Comparison of ENCODE assay signal across 12 mouse cellular contexts in the genomic region with DNA sequence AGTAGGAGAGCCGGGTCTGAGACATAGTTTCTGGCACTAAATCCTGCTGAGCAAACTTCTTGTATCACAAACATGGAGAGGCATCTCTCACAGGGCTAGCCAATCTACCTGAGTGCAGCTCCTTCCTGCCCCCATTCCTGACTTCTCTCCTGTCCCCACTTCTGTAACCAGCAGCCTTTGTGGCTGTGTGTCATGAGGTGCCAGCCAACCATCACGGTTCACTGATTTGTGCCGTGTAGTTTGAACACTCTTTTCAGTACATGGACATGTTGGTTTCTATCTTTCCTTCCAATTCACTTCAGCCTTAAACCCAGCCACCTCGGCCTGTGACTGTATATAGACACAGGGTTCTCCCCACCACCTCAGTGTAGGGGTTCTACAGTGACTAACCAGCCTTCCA. TPM values are rescaled to one million over a fixed set of nuclear protein-coding genes. Genes with fewer than 3 reads are reported as not detected.
DNase-seq lines count a peak whose midpoint lies in the region; ATAC-seq and TF ChIP-seq lines count a peak whose summit lies in the region.
"Had no signal": no experiment of that assay in that cellular context is flagged by ENCODE, and none has a peak within 500 bp of the region (broad histone marks: within the 10 kb centered on the region; RNA-seq: fewer than 3 reads in every experiment).

No protein-coding gene starts in this region.

- no peak overlapping the region for H3K9ac ChIP-seq in kidney, embryonic 15.5 days
- H3K9ac ChIP-seq: embryonic facial prominence, embryonic 13.5 days; embryonic facial prominence, embryonic 15.5 days; forebrain, embryonic 12.5 days had no signal

- no peaks in the 10 kb centered on the region for H3K36me3 ChIP-seq in heart, embryonic 10.5 days
- H3K36me3 ChIP-seq in kidney, adult 2 months (ENCODE audit: control insufficient read depth, insufficient read depth, low read length): no peaks in the 10 kb centered on the region
- no peaks in the 10 kb centered on the region for H3K36me3 ChIP-seq in kidney, embryonic 15.5 days
- H3K36me3 ChIP-seq: embryonic facial prominence, embryonic 13.5 days; embryonic facial prominence, embryonic 15.5 days; forebrain, embryonic 10.5 days; forebrain, embryonic 12.5 days had no signal

- TF ChIP-seq CTCF in kidney, adult 2 months (conservative IDR thresholded peaks at IDR 0.05; ENCODE audit: insufficient read depth, insufficient read length, low read depth, low read length): no peak

- no peak overlapping the region for H3K4me2 ChIP-seq in kidney, embryonic 15.5 days
- H3K4me2 ChIP-seq: embryonic facial prominence, embryonic 13.5 days; embryonic facial prominence, embryonic 15.5 days; forebrain, embryonic 12.5 days had no signal

- TF ChIP-seq POLR2A in kidney, adult 2 months (IDR thresholded peaks at IDR 0.05; ENCODE audit: low read depth, low read length): no peak

- H3K4me3 ChIP-seq in heart, embryonic 10.5 days: no peak overlapping the region
- no peak overlapping the region for H3K4me3 ChIP-seq in kidney, adult 2 months (ENCODE audit: insufficient read depth, low read depth, low read length)
- no peak overlapping the region for H3K4me3 ChIP-seq in kidney, embryonic 15.5 days (replicated peaks)
- H3K4me3 ChIP-seq: embryonic facial prominence, embryonic 13.5 days; embryonic facial prominence, embryonic 15.5 days; erythroblast, embryonic 14.5 days; forebrain, embryonic 10.5 days; forebrain, embryonic 12.5 days had no signal

- H3K27me3 ChIP-seq in heart, embryonic 10.5 days (ENCODE audit: insufficient read depth, poor library complexity, severe bottlenecking): no peaks in the 10 kb centered on the region
- no peaks in the 10 kb centered on the region for H3K27me3 ChIP-seq in kidney, adult 2 months (replicated peaks; ENCODE audit: control insufficient read depth, insufficient read depth, low read length)
- no peaks in the 10 kb centered on the region for H3K27me3 ChIP-seq in kidney, embryonic 15.5 days
- H3K27me3 ChIP-seq: embryonic facial prominence, embryonic 13.5 days; embryonic facial prominence, embryonic 15.5 days; forebrain, embryonic 12.5 days had no signal

- no peak overlapping the region for H3K27ac ChIP-seq in heart, embryonic 10.5 days
- H3K27ac ChIP-seq in kidney, adult 2 months (ENCODE audit: insufficient read depth, low read depth, low read length): no peak overlapping the region
- no peak overlapping the region for H3K27ac ChIP-seq in kidney, embryonic 15.5 days
- H3K27ac ChIP-seq: embryonic facial prominence, embryonic 13.5 days; embryonic facial prominence, embryonic 15.5 days; forebrain, embryonic 12.5 days had no signal

- peak; percentile 62 for DNase-seq in heart, embryonic 10.5 days (ENCODE audit: low spot score)
- no peak for DNase-seq in heart, postnatal 4 days
- peak; percentile 44 for DNase-seq in kidney, adult 2 months
- no peak for DNase-seq in kidney, postnatal 14 days
- DNase-seq in kidney, postnatal 36 days: peak; percentile 26 to 50

- WGBS in heart, embryonic 10.5 days: 83% methylated on average over 4 of the region's 4 CpGs
- whole genome bisulfite sequencing in kidney, adult 2 months: 58% methylated on average over 4 of the region's 4 CpGs
- 74% methylated on average over 4 of the region's 4 CpGs for WGBS in kidney, embryonic 15.5 days

- H3K9me3 ChIP-seq in heart, embryonic 10.5 days: no peaks in the 10 kb centered on the region
- no peaks in the 10 kb centered on the region for H3K9me3 ChIP-seq in kidney, embryonic 15.5 days (replicated peaks)
- H3K9me3 ChIP-seq: embryonic facial prominence, embryonic 13.5 days; embryonic facial prominence, embryonic 15.5 days; forebrain, embryonic 10.5 days; forebrain, embryonic 12.5 days had no signal

- H3K4me1 ChIP-seq in heart, embryonic 10.5 days: peaks cover 17% of the 10 kb centered on the region
- no peaks in the 10 kb centered on the region; the same call in 1 of the 2 replicates for H3K4me1 ChIP-seq in kidney, adult 2 months (ENCODE audit: control insufficient read depth, insufficient read depth, low read length)
- peaks cover 44% of the 10 kb centered on the region for H3K4me1 ChIP-seq in kidney, embryonic 15.5 days

- no peak for ATAC-seq in kidney, embryonic 15.5 days (replicated peaks; ENCODE audit: low FRiP score)
- ATAC-seq: forebrain, embryonic 14.5 days had no signal

RNA-seq across cellular contexts. Expression of a gene that starts 59.6 kb away (rescaled TPM):
- polyA plus RNA-seq in heart, embryonic 10.5 days (2016; fragmentation: Nextera tagmentation; extraction: Ambion mirVana): 43.1 and 60.1 TPM in 2 replicates
- 10 to 100 TPM; 55.8 to 56.7 TPM for total RNA-seq in heart, postnatal 4 days (2021)
- polyA plus RNA-seq in kidney, adult 2 months (2012; rRNA removed): 86.3 and 105 TPM in 2 replicates
- 27.3 and 30.6 TPM in 2 replicates for polyA plus RNA-seq in kidney, embryonic 15.5 days (2015; fragmentation: Nextera tagmentation; extraction: Ambion mirVana)
- polyA plus RNA-seq: erythroblast, embryonic 14.5 days had no signal

Comparison
In these comparisons a context has a peak if more than half of its experiments do, and no peak if none do; other contexts are left out.
1. DNase-seq: peak in heart, embryonic 10.5 days (single experiment), kidney, adult 2 months (single experiment) and kidney, postnatal 36 days (2 of 2); none in heart, postnatal 4 days (single experiment) and kidney, postnatal 14 days (single experiment).